Mouse (Mus musculus): ENCODE data around the gene Olfr913. TPM values are rescaled to one million over a fixed set of nuclear protein-coding genes. Genes with fewer than 3 reads are reported as not detected.

Olfr913 gene
- not detected in 2 replicates for polyA plus RNA-seq (2015; fragmentation: Nextera tagmentation; extraction: Ambion mirVana)

- no peaks in the 10 kb centered on the region for H3K4me1 ChIP-seq (ENCODE audit: control insufficient read depth, insufficient read depth, low read length)
Observed at GRCm38 (mm10) chr9:38592459-38592858, at the start of gene Olfr913. Olfr913 (plus strand) TSS chr9:38592759.

GRCm38 (mm10) chr9:38579878-38580277 is 12.7 kb upstream of the Olfr913 start, which contains the start of gene Olfr912:
Olfr912 (plus strand) TSS chr9:38580178.
- H3K4me2 ChIP-seq (ENCODE audit: low read depth, low read length), result no peak within 1 kb of the TSS
- WGBS, result 50% methylated on average over 1 of the region's 1 CpGs
- H3K9ac ChIP-seq (ENCODE audit: low read length), result no peak within 1 kb of the TSS
- H3K4me3 ChIP-seq (ENCODE audit: low read length), result no peak within 1 kb of the TSS
- H3K27ac ChIP-seq (ENCODE audit: low read length), result no peak within 1 kb of the TSS
- no peaks in the 10 kb centered on the region for H3K36me3 ChIP-seq (ENCODE audit: control insufficient read depth, insufficient read depth)
- no peaks in the 10 kb centered on the region for H3K9me3 ChIP-seq (replicated peaks; ENCODE audit: control insufficient read depth, low read length)
- ATAC-seq (replicated peaks; ENCODE audit: extremely low read depth, insufficient read depth, low FRiP score), result no peak
- no peaks in the 10 kb centered on the region for H3K27me3 ChIP-seq (ENCODE audit: control insufficient read depth, insufficient read depth, low read length)
- H3K4me1 ChIP-seq (ENCODE audit: control insufficient read depth, insufficient read depth, low read length), result no peaks in the 10 kb centered on the region

More at GRCm38 (mm10) chr9:38592459-38592858, at the start of gene Olfr913:
- no peaks in the 10 kb centered on the region for H3K27me3 ChIP-seq (ENCODE audit: control insufficient read depth, insufficient read depth, low read length)
- ATAC-seq (replicated peaks; ENCODE audit: extremely low read depth, insufficient read depth, low FRiP score), result no peak
- H3K9me3 ChIP-seq (replicated peaks; ENCODE audit: control insufficient read depth, low read length), result no peaks in the 10 kb centered on the region
- H3K9ac ChIP-seq (ENCODE audit: low read length), result no peak within 1 kb of the TSS
- WGBS, result 41% methylated on average over 2 of the region's 2 CpGs
- no peak within 1 kb of the TSS for H3K4me3 ChIP-seq (ENCODE audit: low read length)
- no peak within 1 kb of the TSS for H3K4me2 ChIP-seq (ENCODE audit: low read depth, low read length)
- H3K36me3 ChIP-seq (ENCODE audit: control insufficient read depth, insufficient read depth), result no peaks in the 10 kb centered on the region
- H3K27ac ChIP-seq (ENCODE audit: low read length), result no peak within 1 kb of the TSS

- Histone ChIP-seq H3K9ac (ENCODE audit: low read length) (no peak overlapping the region), H3K4me2 (ENCODE audit: low read depth, low read length) (no peak overlapping the region), H3K27ac (ENCODE audit: low read length) (no peak overlapping the region), H3K4me3 (ENCODE audit: low read length) (no peak overlapping the region), H3K36me3 (ENCODE audit: control insufficient read depth, insufficient read depth) (no peaks in the 10 kb centered on the region), H3K9me3 (replicated peaks; ENCODE audit: control insufficient read depth, low read length) (no peaks in the 10 kb centered on the region), H3K4me1 (ENCODE audit: control insufficient read depth, insufficient read depth, low read length) (no peaks in the 10 kb centered on the region), H3K27me3 (ENCODE audit: control insufficient read depth, insufficient read depth, low read length) (no peaks in the 10 kb centered on the region)
- no peak for ATAC-seq (replicated peaks; ENCODE audit: extremely low read depth, insufficient read depth, low FRiP score)
- 45% methylated on average over 1 of the region's 1 CpGs for WGBS
Observed at GRCm38 (mm10) chr9:38591056-38591455, 1.5 kb upstream of the Olfr913 start.

- WGBS, result 61% methylated on average over 2 of the region's 2 CpGs
- Histone ChIP-seq H3K27me3 (ENCODE audit: control insufficient read depth, insufficient read depth, low read length) (no peaks in the 10 kb centered on the region), H3K4me3 (ENCODE audit: low read length) (no peak within 1 kb of the TSS), H3K27ac (ENCODE audit: low read length) (no peak within 1 kb of the TSS), H3K4me2 (ENCODE audit: low read depth, low read length) (no peak within 1 kb of the TSS), H3K36me3 (ENCODE audit: control insufficient read depth, insufficient read depth) (no peaks in the 10 kb centered on the region), H3K9ac (ENCODE audit: low read length) (no peak within 1 kb of the TSS), H3K4me1 (ENCODE audit: control insufficient read depth, insufficient read depth, low read length) (no peaks in the 10 kb centered on the region), H3K9me3 (replicated peaks; ENCODE audit: control insufficient read depth, low read length) (no peaks in the 10 kb centered on the region)
- no peak for ATAC-seq (replicated peaks; ENCODE audit: extremely low read depth, insufficient read depth, low FRiP score)
Observed at GRCm38 (mm10) chr9:38604802-38605201, 12.2 kb downstream of the Olfr913 start, which contains the start of gene Olfr914. Olfr914 (plus strand) TSS chr9:38605102.

DNA sequence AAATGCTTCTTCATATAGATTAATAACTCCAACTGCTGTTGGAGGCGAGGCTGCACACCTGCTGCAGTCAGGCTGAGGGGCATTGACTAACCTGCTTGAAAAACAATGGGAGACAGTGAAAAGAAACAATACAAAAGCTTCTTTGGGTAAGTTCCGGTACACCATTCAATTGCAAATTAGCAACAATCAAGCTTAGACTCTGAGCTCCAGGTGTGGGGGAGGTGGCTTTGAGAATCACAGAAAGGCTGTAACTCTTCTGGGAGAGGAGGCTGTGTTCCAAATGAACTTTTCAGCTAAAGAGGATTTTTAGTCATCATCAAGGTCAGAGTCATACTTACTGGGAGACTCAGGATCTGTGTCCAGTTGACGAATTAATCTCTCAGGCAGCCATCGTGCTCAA is 39.8 kb downstream of the Olfr913 start:
- H3K4me3 ChIP-seq (ENCODE audit: low read length), result no peak overlapping the region
- no peak for ATAC-seq (replicated peaks; ENCODE audit: extremely low read depth, insufficient read depth, low FRiP score)
- H3K4me1 ChIP-seq (ENCODE audit: control insufficient read depth, insufficient read depth, low read length), result no peaks in the 10 kb centered on the region
- H3K9me3 ChIP-seq (replicated peaks; ENCODE audit: control insufficient read depth, low read length), result no peaks in the 10 kb centered on the region; the same call in 1 of the 2 replicates
- WGBS, result 76% methylated on average over 4 of the region's 4 CpGs
- no peaks in the 10 kb centered on the region for H3K36me3 ChIP-seq (ENCODE audit: control insufficient read depth, insufficient read depth)
- no peak overlapping the region for H3K9ac ChIP-seq (ENCODE audit: low read length)
- no peaks in the 10 kb centered on the region for H3K27me3 ChIP-seq (ENCODE audit: control insufficient read depth, insufficient read depth, low read length)
- H3K4me2 ChIP-seq (ENCODE audit: low read depth, low read length), result no peak overlapping the region
- no peak overlapping the region for H3K27ac ChIP-seq (ENCODE audit: low read length)

Other genes starting within 250 kb of the Olfr913 start
- gene Olfr898, start 244.3 kb upstream of the Olfr913 start, polyA plus RNA-seq (2015; fragmentation: Nextera tagmentation; extraction: Ambion mirVana), result not detected in 2 replicates
- gene Olfr250, start 225.9 kb upstream of the Olfr913 start, polyA plus RNA-seq (2015; fragmentation: Nextera tagmentation; extraction: Ambion mirVana), result not detected in 2 replicates
- not detected in 2 replicates for gene Olfr251, start 215.7 kb upstream of the Olfr913 start, polyA plus RNA-seq (2015; fragmentation: Nextera tagmentation; extraction: Ambion mirVana)
- not detected in 2 replicates for gene Olfr147, start 191.1 kb upstream of the Olfr913 start, polyA plus RNA-seq (2015; fragmentation: Nextera tagmentation; extraction: Ambion mirVana)
- not detected in 2 replicates for gene Olfr901, start 163.3 kb upstream of the Olfr913 start, polyA plus RNA-seq (2015; fragmentation: Nextera tagmentation; extraction: Ambion mirVana)
- gene Olfr902, start 145.1 kb upstream of the Olfr913 start, polyA plus RNA-seq (2015; fragmentation: Nextera tagmentation; extraction: Ambion mirVana), result not detected in 2 replicates
- gene Olfr904, start 129.6 kb upstream of the Olfr913 start, polyA plus RNA-seq (2015; fragmentation: Nextera tagmentation; extraction: Ambion mirVana), result not detected in 2 replicates
- not detected in 2 replicates for gene Olfr905, start 121.7 kb upstream of the Olfr913 start, polyA plus RNA-seq (2015; fragmentation: Nextera tagmentation; extraction: Ambion mirVana)
- not detected in 2 replicates for gene Olfr906, start 105.7 kb upstream of the Olfr913 start, polyA plus RNA-seq (2015; fragmentation: Nextera tagmentation; extraction: Ambion mirVana)
- not detected in 2 replicates for gene Olfr907, start 97.0 kb upstream of the Olfr913 start, polyA plus RNA-seq (2015; fragmentation: Nextera tagmentation; extraction: Ambion mirVana)
- not detected in 2 replicates for gene Olfr911-ps1, start 71.2 kb upstream of the Olfr913 start, polyA plus RNA-seq (2015; fragmentation: Nextera tagmentation; extraction: Ambion mirVana)
- not detected in 2 replicates for gene Olfr910, start 54.9 kb upstream of the Olfr913 start, polyA plus RNA-seq (2015; fragmentation: Nextera tagmentation; extraction: Ambion mirVana)
- gene Olfr912, start 12.6 kb upstream of the Olfr913 start, polyA plus RNA-seq (2015; fragmentation: Nextera tagmentation; extraction: Ambion mirVana), result not detected in 2 replicates
- not detected in 2 replicates for gene Olfr914, start 12.3 kb downstream of the Olfr913 start, polyA plus RNA-seq (2015; fragmentation: Nextera tagmentation; extraction: Ambion mirVana)
- gene Olfr916, start 67.1 kb downstream of the Olfr913 start, polyA plus RNA-seq (2015; fragmentation: Nextera tagmentation; extraction: Ambion mirVana), result not detected in 2 replicates
- gene Olfr917, start 73.1 kb downstream of the Olfr913 start, polyA plus RNA-seq (2015; fragmentation: Nextera tagmentation; extraction: Ambion mirVana), result not detected in 2 replicates
- gene Olfr918, start 81.8 kb downstream of the Olfr913 start, polyA plus RNA-seq (2015; fragmentation: Nextera tagmentation; extraction: Ambion mirVana), result not detected in 2 replicates
- not detected in 2 replicates for gene Olfr919, start 110.9 kb downstream of the Olfr913 start, polyA plus RNA-seq (2015; fragmentation: Nextera tagmentation; extraction: Ambion mirVana)
- 21.3 and 26.2 TPM in 2 replicates for gene Vwa5a, start 125.5 kb downstream of the Olfr913 start, polyA plus RNA-seq (2015; fragmentation: Nextera tagmentation; extraction: Ambion mirVana)
- gene Olfr920, start 159.5 kb downstream of the Olfr913 start, polyA plus RNA-seq (2015; fragmentation: Nextera tagmentation; extraction: Ambion mirVana), result 0.06 and 0.07 TPM in 2 replicates
- gene Olfr921, start 180.3 kb downstream of the Olfr913 start, polyA plus RNA-seq (2015; fragmentation: Nextera tagmentation; extraction: Ambion mirVana), result not detected in 2 replicates
- not detected in 2 replicates for gene Olfr922, start 221.9 kb downstream of the Olfr913 start, polyA plus RNA-seq (2015; fragmentation: Nextera tagmentation; extraction: Ambion mirVana)
- not detected in 2 replicates for gene Olfr923, start 233.8 kb downstream of the Olfr913 start, polyA plus RNA-seq (2015; fragmentation: Nextera tagmentation; extraction: Ambion mirVana)